In genomic region chr1:68047139-68047538, GRCm38 (mm10) we compare ENCODE assay signal across 9 mouse cellular contexts.
DNase-seq lines count a peak whose midpoint lies in the region; ATAC-seq and TF ChIP-seq lines count a peak whose summit lies in the region.
"Had no signal": no experiment of that assay in that cellular context is flagged by ENCODE, and none has a peak within 500 bp of the region (broad histone marks: within the 10 kb centered on the region; RNA-seq: fewer than 3 reads in every experiment).

No protein-coding gene starts in this region.

- H3K4me3 ChIP-seq in forebrain, postnatal 0 days (ENCODE audit: low read depth, low read length) = 0 out of 2 replicates have a peak overlapping the region, but pooled peaks have one; percentile 27

- no peaks in the 10 kb centered on the region for H3K27me3 ChIP-seq in forebrain, postnatal 0 days (ENCODE audit: insufficient read depth, low read length)

- H3K4me1 ChIP-seq in forebrain, postnatal 0 days (ENCODE audit: insufficient read depth) = peaks cover 4% of the 10 kb centered on the region; the same call in 1 of the 2 replicates

- H3K27ac ChIP-seq in forebrain, postnatal 0 days (ENCODE audit: low read depth, low read length) = peak overlapping the region; percentile 35
- H3K27ac ChIP-seq: macrophage had no signal

- H3K36me3 ChIP-seq in forebrain, postnatal 0 days (ENCODE audit: insufficient read depth) = no peaks in the 10 kb centered on the region

- peak; percentile 59 for ATAC-seq in forebrain, postnatal 0 days

- H3K4me2 ChIP-seq in forebrain, postnatal 0 days (ENCODE audit: low read depth) = peak overlapping the region; percentile 41

- no peaks in the 10 kb centered on the region for H3K9me3 ChIP-seq in forebrain, postnatal 0 days (ENCODE audit: low read length)

- DNase-seq in testis, postnatal 14 days (ENCODE audit: low spot score) = peak; percentile 3
- DNase-seq in testis, postnatal 10 days (ENCODE audit: low spot score) = no peak
- DNase-seq in forebrain, postnatal 0 days = peak; percentile 20
- peak; percentile 62 for DNase-seq in mesoderm, embryonic 11.5 days (ENCODE audit: low read depth, low spot score)
- no peak for DNase-seq in gastrocnemius, postnatal 4 days (ENCODE audit: low spot score in 2 of 2)
- DNase-seq in adrenal gland, postnatal 10 days = no peak
- no peak for DNase-seq in right cerebral cortex, postnatal 4 days
- DNase-seq: gastrocnemius, postnatal 10 days had no signal

- no peak for TF ChIP-seq CTCF in forebrain, postnatal 0 days (IDR thresholded peaks at IDR 0.05; ENCODE audit: low read depth)

- WGBS in forebrain, postnatal 0 days = 5% methylated on average over 5 of the region's 5 CpGs

- 0 out of 2 replicates have a peak overlapping the region, but pooled peaks have one; percentile 28 for H3K9ac ChIP-seq in forebrain, postnatal 0 days

Comparison
In these comparisons a context has a peak if more than half of its experiments do, and no peak if none do; other contexts are left out.
1. DNase-seq: peak in testis, postnatal 14 days (single experiment), forebrain, postnatal 0 days (single experiment) and mesoderm, embryonic 11.5 days (single experiment); none in testis, postnatal 10 days (single experiment), gastrocnemius, postnatal 4 days (0 of 2), adrenal gland, postnatal 10 days (single experiment) and right cerebral cortex, postnatal 4 days (single experiment).